In the genomic region with DNA sequence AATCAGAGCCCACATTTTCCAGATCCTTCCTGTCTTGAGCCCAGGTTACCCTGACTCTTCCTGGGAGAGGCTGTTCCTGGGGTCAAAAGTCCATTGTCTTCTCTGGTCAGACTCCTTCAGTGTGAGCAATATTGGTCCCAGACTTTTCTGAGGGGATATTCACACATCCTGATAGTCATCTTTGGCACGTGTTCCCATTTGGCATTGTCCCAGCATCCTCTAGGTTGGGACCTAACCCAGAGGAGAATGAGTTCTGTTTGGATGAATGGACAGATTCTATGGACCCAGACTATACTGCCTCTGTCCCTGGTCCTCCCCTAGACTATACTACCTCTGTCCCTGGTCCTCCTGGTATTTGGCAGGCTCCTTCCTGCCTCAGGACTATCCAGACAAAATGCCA, we compare ENCODE assay signal across 27 mouse cellular contexts. TPM values are rescaled to one million over a fixed set of nuclear protein-coding genes. Genes with fewer than 3 reads are reported as not detected.
DNase-seq lines count a peak whose midpoint lies in the region; ATAC-seq and TF ChIP-seq lines count a peak whose summit lies in the region.
"Had no signal": no experiment of that assay in that cellular context is flagged by ENCODE, and none has a peak within 500 bp of the region (broad histone marks: within the 10 kb centered on the region; RNA-seq: fewer than 3 reads in every experiment).

No protein-coding gene starts in this region.

- no peak for TF ChIP-seq CTCF in hindbrain, postnatal 0 days (IDR thresholded peaks at IDR 0.05; ENCODE audit: low read depth)
- TF ChIP-seq CTCF in stomach, postnatal 0 days (IDR thresholded peaks at IDR 0.05; ENCODE audit: low read depth): no peak

- no peak overlapping the region for H3K9ac ChIP-seq in hindbrain, postnatal 0 days (replicated peaks; ENCODE audit: low read length)
- H3K9ac ChIP-seq in hindbrain, embryonic 14.5 days: no peak overlapping the region
- no peak overlapping the region for H3K9ac ChIP-seq in stomach, embryonic 16.5 days (ENCODE audit: low read length)
- H3K9ac ChIP-seq in stomach, postnatal 0 days (ENCODE audit: low read length): no peak overlapping the region
- H3K9ac ChIP-seq: embryonic facial prominence, embryonic 13.5 days; forebrain, embryonic 13.5 days; forebrain, postnatal 0 days; hindbrain, embryonic 12.5 days had no signal

- WGBS in hindbrain, postnatal 0 days: 56% methylated on average over 1 of the region's 1 CpGs
- 75% methylated on average over 1 of the region's 1 CpGs for WGBS in hindbrain, embryonic 14.5 days
- 62% methylated on average over 1 of the region's 1 CpGs for WGBS in stomach, embryonic 16.5 days
- 48% methylated on average over 1 of the region's 1 CpGs for whole genome bisulfite sequencing in stomach, postnatal 0 days

- peak; percentile 29 to 44 for DNase-seq in cerebellum, adult 18-20 months
- DNase-seq in cerebellum, adult 11-12 months: no peak
- DNase-seq in cerebellum, postnatal 10 days: peak; percentile 80
- no peak for DNase-seq in cerebellum, adult 8-10 months
- peak; percentile 27 for DNase-seq in hindbrain, postnatal 0 days (ENCODE audit: low spot score)
- no peak for DNase-seq in hindbrain, embryonic 14.5 days (ENCODE audit: low spot score)
- no peak for DNase-seq in stomach, postnatal 0 days (ENCODE audit: low spot score)
- DNase-seq: adrenal gland, adult 8-10 months; adrenal gland, postnatal 25 days; embryo, embryonic 11 days; gastrocnemius, adult 2 months; gastrocnemius, postnatal 14 days; heart, adult 11 months; kidney, adult 18-20 months had no signal

- no peaks in the 10 kb centered on the region for H3K27me3 ChIP-seq in hindbrain, postnatal 0 days (ENCODE audit: insufficient read depth, low read length)
- H3K27me3 ChIP-seq in hindbrain, embryonic 14.5 days (ENCODE audit: control insufficient read depth, insufficient read depth, low read length): no peaks in the 10 kb centered on the region
- no peaks in the 10 kb centered on the region for H3K27me3 ChIP-seq in stomach, embryonic 16.5 days (ENCODE audit: control insufficient read depth, insufficient read depth, low read length)
- H3K27me3 ChIP-seq in stomach, postnatal 0 days (ENCODE audit: control insufficient read depth, insufficient read depth, low read length): no peaks in the 10 kb centered on the region
- H3K27me3 ChIP-seq: embryonic facial prominence, embryonic 13.5 days; forebrain, embryonic 13.5 days; hindbrain, embryonic 12.5 days had no signal

- no peaks in the 10 kb centered on the region for H3K9me3 ChIP-seq in hindbrain, postnatal 0 days (ENCODE audit: low read length)
- no peaks in the 10 kb centered on the region for H3K9me3 ChIP-seq in hindbrain, embryonic 14.5 days (ENCODE audit: control insufficient read depth, low read length)
- no peaks in the 10 kb centered on the region for H3K9me3 ChIP-seq in stomach, embryonic 16.5 days (replicated peaks; ENCODE audit: control insufficient read depth, low read length)
- H3K9me3 ChIP-seq in stomach, postnatal 0 days (ENCODE audit: control insufficient read depth, low read length): no peaks in the 10 kb centered on the region
- H3K9me3 ChIP-seq: embryonic facial prominence, embryonic 10.5 days; embryonic facial prominence, embryonic 13.5 days; forebrain, embryonic 13.5 days; hindbrain, embryonic 12.5 days had no signal

- no peak overlapping the region for H3K27ac ChIP-seq in hindbrain, postnatal 0 days
- no peak overlapping the region for H3K27ac ChIP-seq in hindbrain, embryonic 14.5 days
- no peak overlapping the region for H3K27ac ChIP-seq in stomach, embryonic 16.5 days (ENCODE audit: low read length)
- no peak overlapping the region for H3K27ac ChIP-seq in stomach, postnatal 0 days (replicated peaks)
- H3K27ac ChIP-seq: embryonic facial prominence, embryonic 10.5 days; embryonic facial prominence, embryonic 13.5 days; forebrain, embryonic 13.5 days; gastrocnemius, adult 2 months; hindbrain, embryonic 12.5 days had no signal

- no peak overlapping the region for H3K4me2 ChIP-seq in hindbrain, postnatal 0 days (ENCODE audit: low read depth, low read length)
- H3K4me2 ChIP-seq in hindbrain, embryonic 14.5 days (replicated peaks): no peak overlapping the region
- H3K4me2 ChIP-seq in stomach, embryonic 16.5 days (ENCODE audit: low read depth, low read length): no peak overlapping the region
- no peak overlapping the region for H3K4me2 ChIP-seq in stomach, postnatal 0 days (replicated peaks; ENCODE audit: low read depth)
- H3K4me2 ChIP-seq: embryonic facial prominence, embryonic 13.5 days; forebrain, embryonic 13.5 days; heart, embryonic 11.5 days; hindbrain, embryonic 12.5 days had no signal

- H3K4me1 ChIP-seq in hindbrain, postnatal 0 days (ENCODE audit: insufficient read depth, low read length): 0 out of 2 replicates have a peak, but pooled peaks cover 4% of the 10 kb centered on the region
- H3K4me1 ChIP-seq in hindbrain, embryonic 14.5 days (replicated peaks; ENCODE audit: control insufficient read depth, insufficient read depth, low read length): peaks cover 5% of the 10 kb centered on the region; the same call in 1 of the 2 replicates
- H3K4me1 ChIP-seq in stomach, embryonic 16.5 days (ENCODE audit: control insufficient read depth, insufficient read depth, low read length): no peaks in the 10 kb centered on the region
- H3K4me1 ChIP-seq in stomach, postnatal 0 days (replicated peaks; ENCODE audit: control insufficient read depth, insufficient read depth): no peaks in the 10 kb centered on the region; the same call in 1 of the 2 replicates

- H3K36me3 ChIP-seq in hindbrain, postnatal 0 days (ENCODE audit: insufficient read depth, low read length): no peaks in the 10 kb centered on the region
- H3K36me3 ChIP-seq in hindbrain, embryonic 14.5 days (replicated peaks; ENCODE audit: control insufficient read depth, insufficient read depth): no peaks in the 10 kb centered on the region
- H3K36me3 ChIP-seq in stomach, embryonic 16.5 days (ENCODE audit: control insufficient read depth, insufficient read depth, low read length): peaks cover 3% of the 10 kb centered on the region
- peaks cover 2% of the 10 kb centered on the region; the same call in 1 of the 2 replicates for H3K36me3 ChIP-seq in stomach, postnatal 0 days (ENCODE audit: control insufficient read depth, insufficient read depth, low read length)
- H3K36me3 ChIP-seq: hindbrain, embryonic 12.5 days had no signal

- TF ChIP-seq EP300 in stomach, postnatal 0 days (optimal IDR thresholded peaks at IDR 0.05): no peak

- H3K4me3 ChIP-seq in hindbrain, postnatal 0 days (ENCODE audit: low read length): no peak overlapping the region
- no peak overlapping the region for H3K4me3 ChIP-seq in hindbrain, embryonic 14.5 days (replicated peaks; ENCODE audit: low read length)
- no peak overlapping the region for H3K4me3 ChIP-seq in stomach, embryonic 16.5 days (replicated peaks; ENCODE audit: low read length)
- H3K4me3 ChIP-seq in stomach, postnatal 0 days (ENCODE audit: low read depth, low read length): no peak overlapping the region
- H3K4me3 ChIP-seq: embryonic facial prominence, embryonic 10.5 days; embryonic facial prominence, embryonic 13.5 days; erythroblast, embryonic 14.5 days; forebrain, embryonic 13.5 days; gastrocnemius, adult 2 months; hindbrain, embryonic 12.5 days had no signal

- peak; percentile 41; the same call in 1 of the 2 replicates for ATAC-seq in hindbrain, postnatal 0 days
- no peak for ATAC-seq in hindbrain, embryonic 14.5 days (ENCODE audit: low FRiP score)
- ATAC-seq in stomach, embryonic 16.5 days (ENCODE audit: insufficient read depth, low FRiP score): 0 out of 2 replicates have a peak, but pooled peaks have one; percentile 28
- no peak for ATAC-seq in stomach, postnatal 0 days (ENCODE audit: low FRiP score, low TSS enrichment)
- ATAC-seq: activated CD4-positive, CD25-positive, alpha-beta regulatory T cell, adult 4 months; hindbrain, embryonic 16.5 days; inflammation-experienced regulatory T-cells, adult 6 months; intestine, embryonic 16.5 days had no signal

RNA-seq across cellular contexts. Expression of a gene that starts 53.8 kb away (rescaled TPM):
- total RNA-seq in hindbrain, postnatal 0 days (2014; rRNA removed): 5.8 and 9.5 TPM in 2 replicates
- polyA plus RNA-seq in hindbrain, postnatal 0 days (2015; fragmentation: Nextera tagmentation; extraction: Ambion mirVana): 1.4 and 1.9 TPM in 2 replicates
- 2.0 and 2.6 TPM in 2 replicates for polyA plus RNA-seq in hindbrain, embryonic 14.5 days (2014; fragmentation: Nextera tagmentation; extraction: Ambion mirVana)
- polyA plus RNA-seq in stomach, embryonic 16.5 days (2015; fragmentation: Nextera tagmentation; extraction: Ambion mirVana): 13.3 and 15.0 TPM in 2 replicates
- polyA plus RNA-seq in stomach, postnatal 0 days (2015; fragmentation: Nextera tagmentation; extraction: Ambion mirVana): 5.3 and 6.2 TPM in 2 replicates
- total RNA-seq: hematopoietic stem cell, adult 5-6 weeks had no signal

Comparison
In these comparisons a context has a peak if more than half of its experiments do, and no peak if none do; other contexts are left out.
1. DNase-seq: peak in cerebellum, adult 18-20 months (2 of 2), cerebellum, postnatal 10 days (2 of 2) and hindbrain, postnatal 0 days (single experiment); none in cerebellum, adult 11-12 months (single experiment), cerebellum, adult 8-10 months (single experiment), hindbrain, embryonic 14.5 days (single experiment) and stomach, postnatal 0 days (single experiment).
2. ATAC-seq: peak in hindbrain, postnatal 0 days (single experiment) and stomach, embryonic 16.5 days (single experiment); none in hindbrain, embryonic 14.5 days (single experiment) and stomach, postnatal 0 days (single experiment).